Mouse (Mus musculus) heart, postnatal 0 days (tissue): ENCODE measurements around the gene Trcg1.

ENCODE experiments used
- CTCF ChIP-seq: IDR thresholded peaks from 2 replicates; pipeline ENCODE4 v1.5.1; 2016; ENCODE audit warnings: antibody characterized with exemption, control low read depth, low read depth
- EP300 ChIP-seq: IDR thresholded peaks from 2 replicates; pipeline ENCODE4 v1.6.1; 2016; ENCODE audit warnings: antibody characterized with exemption, low read depth

DNA sequence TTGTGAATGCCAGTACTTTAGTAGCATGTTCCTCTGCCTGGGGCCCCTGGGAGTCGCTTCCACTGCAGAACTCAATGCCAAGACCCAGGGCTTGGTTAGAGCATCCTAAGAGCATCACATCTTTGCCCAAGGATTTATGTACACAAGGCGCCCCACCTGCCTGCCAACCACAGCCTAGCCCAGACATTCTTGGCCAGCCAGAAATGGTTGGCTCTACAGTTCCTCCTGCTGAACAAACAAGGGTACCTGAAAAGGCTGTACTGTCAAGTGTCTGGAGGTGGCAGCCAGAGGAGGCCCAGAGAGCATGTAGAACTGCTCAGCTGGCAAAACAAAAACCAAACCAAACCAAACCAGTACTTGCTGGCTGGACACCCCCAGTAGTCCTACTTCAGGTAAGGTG, 14.8 kb downstream of the Trcg1 start:
- TF ChIP-seq CTCF = no peak
- no peak for TF ChIP-seq EP300
